Mouse (Mus musculus) left cerebral cortex, postnatal 10 days (tissue): ENCODE results near the gene Top2b. TPM values are rescaled to one million over a fixed set of nuclear protein-coding genes. Genes with fewer than 3 reads are reported as not detected.

ENCODE experiments used
- DNase-seq, 2 experiments: peaks; one replicate each; pipeline ENCODE4 v3.0.0; 2021 to 2022; ENCODE audit warnings: low spot score in 2 of 2, mixed read lengths in 1 of 2; ENCODE audit errors: extremely low spot score in 1 of 2
- intact Hi-C: fragments of 180-260 bp; cut with DNase I; formaldehyde crosslinking; loops from one replicate; pipeline ENCODE4 v1.15.1; 2025
- total RNA-seq, 2 experiments: library from RNA; stranded (reverse); gene quantifications; 2 replicates each; pipeline ENCODE4 v1.2.3; 2021

Gene Top2b
- total RNA-seq, 2 experiments from 2014 or later, result 155 to 157 TPM

DNA sequence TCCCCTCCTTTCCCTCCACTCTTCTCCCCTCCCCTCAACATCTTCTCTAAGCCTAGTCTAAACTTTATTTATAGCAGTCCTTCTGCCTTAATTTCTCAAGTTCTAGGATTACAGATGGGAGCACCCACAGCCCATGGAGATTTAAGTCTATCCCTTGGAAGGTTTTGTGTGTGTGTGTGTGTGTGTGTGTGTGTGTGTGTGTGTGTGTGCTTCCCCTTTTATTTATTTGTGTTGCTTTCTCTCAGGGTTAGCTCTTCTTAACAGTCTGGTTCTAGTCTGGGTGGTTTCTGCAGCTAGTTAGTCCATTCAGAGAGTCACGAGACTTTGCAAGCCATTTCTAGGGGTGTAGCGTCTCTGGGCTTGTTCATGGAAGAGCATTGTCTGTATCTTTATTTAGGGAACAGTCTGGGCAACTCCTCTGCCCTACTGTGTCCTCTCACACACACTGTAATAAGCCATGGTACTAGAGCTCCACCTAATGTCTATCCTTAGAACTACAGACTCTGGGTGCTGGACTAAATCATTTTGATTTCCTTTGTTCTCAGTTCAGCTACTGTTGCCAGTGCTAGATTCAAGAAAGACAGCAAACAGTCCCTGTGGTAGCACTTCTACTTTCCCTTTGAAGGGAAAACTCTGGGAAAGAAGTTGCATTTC, 15.1 kb downstream of the Top2b start:
- peak; percentile 24 to 66 for DNase-seq
- intact Hi-C loops, result no loop called here

DNA sequence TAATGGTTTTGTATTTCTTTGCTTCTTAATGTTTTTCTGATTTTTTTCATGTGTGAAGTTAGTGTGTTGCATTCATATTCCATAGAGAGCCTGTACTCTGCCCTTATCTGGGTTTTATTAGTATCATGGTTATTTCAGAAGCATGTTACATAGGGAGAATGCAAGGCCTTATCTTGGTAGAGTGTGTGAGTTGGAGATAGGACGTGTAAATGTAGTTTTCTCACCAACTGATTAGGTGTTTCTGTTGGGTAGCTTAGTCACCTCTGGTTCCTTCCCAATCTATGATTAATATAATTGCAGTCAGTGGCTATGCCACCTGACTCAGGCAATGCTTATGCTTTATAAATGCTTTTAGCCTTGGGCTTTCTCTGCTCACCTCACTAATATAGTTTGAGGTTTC, 19.8 kb downstream of the Top2b start:
- no peak for DNase-seq
- intact Hi-C loops, result no loop called here

DNA sequence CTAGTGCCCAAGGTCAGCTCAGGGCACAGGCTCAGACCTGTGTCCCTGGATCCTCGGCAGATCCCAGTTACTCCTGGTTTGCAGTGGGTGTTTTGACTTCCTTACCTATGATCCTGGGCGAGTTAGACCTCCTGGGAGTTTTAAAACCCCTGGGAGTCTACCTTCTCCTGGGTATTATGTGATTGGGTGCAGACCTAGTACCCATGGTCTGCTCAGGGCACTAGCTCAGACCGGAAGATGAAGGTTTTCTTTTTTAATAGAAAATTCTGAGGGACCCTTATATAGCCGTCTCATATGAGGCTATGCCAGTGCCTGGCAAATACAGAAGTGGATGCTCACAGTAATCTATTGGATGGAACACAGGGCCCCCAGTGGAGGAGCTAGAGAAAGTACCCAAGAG, 40.2 kb downstream of the Top2b start:
- intact Hi-C loops, result no loop called here
- DNase-seq, result no peak

DNA sequence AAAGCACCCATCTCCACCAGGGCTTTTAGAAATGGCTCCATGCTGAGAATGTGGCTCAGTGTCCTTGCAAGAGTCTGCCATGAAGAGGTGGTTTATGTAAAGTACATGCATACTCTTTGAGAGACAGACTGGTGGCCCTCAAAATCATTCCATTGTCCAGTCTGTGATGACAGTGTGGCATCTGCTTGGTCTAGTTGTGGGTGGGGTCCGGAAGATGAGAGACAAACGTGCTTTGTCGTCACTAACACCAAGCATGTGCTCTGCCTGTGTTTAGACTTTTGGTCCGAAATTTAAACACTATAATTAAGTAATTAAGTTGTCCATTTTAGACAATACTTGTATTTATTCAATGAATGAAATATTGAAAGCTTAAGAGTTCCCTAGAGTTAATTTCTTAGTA, 49.2 kb downstream of the Top2b start:
- no peak for DNase-seq
- intact Hi-C loops, result no loop called here

DNA sequence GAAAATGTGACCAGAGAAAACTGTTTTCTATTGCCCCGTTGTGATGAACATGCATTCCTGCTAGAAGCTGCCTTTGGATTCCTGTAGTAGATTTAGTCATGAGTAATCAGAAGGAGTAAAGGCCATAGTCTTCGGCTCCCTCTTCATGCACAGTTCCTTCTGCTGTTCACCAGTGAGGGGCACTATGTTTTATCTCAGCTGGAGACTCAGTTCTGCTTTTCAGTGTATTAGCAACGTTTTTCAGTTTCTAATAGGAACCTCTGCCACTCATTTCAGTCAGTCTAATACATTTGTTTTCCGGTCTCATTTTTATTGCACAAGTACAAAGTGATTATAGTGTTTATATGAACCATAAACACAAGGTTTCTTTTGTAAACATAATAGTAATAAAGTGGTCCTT, 62.6 kb downstream of the Top2b start:
- intact Hi-C loops, result no loop called here
- no peak for DNase-seq

DNA sequence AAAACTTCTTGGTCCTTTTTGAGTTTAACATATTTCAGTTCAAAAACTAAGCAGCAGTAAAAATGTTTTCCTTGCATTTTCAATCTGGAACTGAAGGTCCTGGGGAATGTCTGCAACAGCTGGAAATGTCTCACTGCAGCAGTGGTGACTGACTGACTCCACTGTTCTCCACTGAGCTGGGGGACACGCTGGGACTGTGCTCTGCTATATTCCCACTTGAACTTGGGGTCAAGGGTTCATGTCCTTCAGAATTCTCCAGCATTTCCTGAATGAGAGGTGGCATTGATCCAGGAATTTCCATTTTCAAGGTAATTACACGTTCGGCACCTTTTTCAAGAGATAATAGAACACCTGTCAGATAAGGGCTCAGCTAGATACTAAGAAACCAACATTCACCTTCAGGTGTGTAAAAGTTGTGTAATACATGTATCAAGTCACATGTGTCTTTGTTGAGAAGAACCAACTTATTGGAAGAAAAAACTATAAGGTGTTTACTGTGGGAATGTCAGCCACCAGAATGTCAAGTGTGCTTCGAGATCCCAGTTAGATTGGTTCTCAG, 67.0 kb downstream of the Top2b start:
- intact Hi-C loops, result loop anchor here (10.0 kb wide), 3 partner anchors 143 to 1753 kb away; no protein-coding TSS in a partner anchor
- DNase-seq, result no peak

DNA sequence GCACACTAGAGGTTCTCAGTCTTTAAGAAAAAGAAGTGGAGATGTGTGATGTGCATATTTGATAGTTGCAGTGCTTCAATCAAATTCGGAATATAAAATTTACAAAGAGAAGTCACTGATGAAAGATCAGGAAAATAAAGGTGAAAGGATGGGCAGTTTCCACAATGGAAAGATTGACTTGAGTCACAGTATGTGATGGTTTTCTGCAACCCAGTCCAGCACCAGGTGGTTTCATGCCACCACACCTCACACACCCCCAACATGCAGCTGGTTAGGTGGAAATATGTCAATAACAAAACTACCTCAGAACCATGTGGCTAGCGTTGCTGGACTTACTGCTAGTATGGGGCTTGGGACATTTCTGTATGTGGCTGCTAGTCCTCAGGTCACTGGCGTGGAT, 67.6 kb downstream of the Top2b start:
- intact Hi-C loops, result loop anchor here (10.0 kb wide), 3 partner anchors 142 to 1752 kb away; no protein-coding TSS in a partner anchor

DNA sequence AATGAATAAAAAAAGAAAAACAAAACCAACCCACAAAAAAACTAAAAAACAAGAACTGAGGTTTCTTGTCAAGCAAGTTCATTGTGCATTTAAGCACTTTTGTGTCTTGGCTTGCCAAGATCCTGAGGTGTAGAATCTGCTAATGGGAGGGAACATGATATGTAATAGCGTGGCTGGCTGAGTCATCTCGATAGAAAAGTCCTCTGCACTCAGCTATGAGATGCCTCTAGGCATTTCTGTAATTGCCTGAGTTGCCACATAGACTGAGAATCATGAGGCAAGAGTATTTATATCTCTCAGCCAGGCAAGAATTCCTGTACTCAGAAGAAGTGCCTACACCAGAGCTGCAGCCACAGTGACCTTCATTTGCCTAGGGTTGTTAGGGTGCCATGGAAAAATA, 68.2 kb downstream of the Top2b start:
- intact Hi-C loops, result loop anchor here (10.0 kb wide), 3 partner anchors 142 to 1752 kb away; no protein-coding TSS in a partner anchor
- no peak for DNase-seq

More for the DNA sequence above, 67.6 kb downstream of the Top2b start:
- no peak for DNase-seq

DNA sequence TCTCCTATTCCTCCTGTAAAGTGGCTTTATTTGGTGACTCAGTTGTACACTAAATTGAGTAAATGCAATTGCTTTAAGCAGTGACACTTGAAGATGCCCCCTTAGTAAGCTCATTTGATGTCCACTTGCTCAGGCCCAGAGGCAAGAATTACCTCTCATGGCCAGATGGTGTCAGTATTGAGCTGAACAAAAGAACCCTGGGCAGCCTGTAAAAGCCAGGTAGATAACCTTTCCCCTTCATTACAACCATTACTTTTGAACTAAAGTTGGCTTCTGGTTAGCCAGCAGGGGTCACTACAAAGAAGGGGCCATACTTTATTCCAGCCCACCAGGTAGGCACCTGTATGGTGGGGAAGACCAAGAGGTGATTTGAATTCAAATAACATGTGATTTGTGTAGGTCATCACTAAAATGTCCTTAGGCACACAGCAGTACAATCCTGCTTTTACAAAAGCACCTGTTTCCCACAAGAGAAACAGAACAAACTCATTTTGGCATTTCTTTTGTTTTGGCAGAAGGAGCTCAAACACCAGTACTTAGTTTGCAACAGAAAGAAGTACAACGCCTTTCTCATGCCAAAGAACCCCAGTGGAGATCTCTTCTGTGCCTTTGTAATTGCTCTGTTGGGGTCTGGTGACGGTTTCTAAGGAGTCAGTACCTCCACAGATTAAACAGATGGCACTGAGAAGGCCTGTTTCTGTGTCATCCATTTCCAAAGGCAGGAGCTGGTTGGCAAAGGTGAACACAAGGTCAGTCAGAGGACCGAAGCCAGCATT, 69.6 kb downstream of the Top2b start:
- intact Hi-C loops, result loop anchor here (10.0 kb wide), 3 partner anchors 140 to 1750 kb away; no protein-coding TSS in a partner anchor
- no peak for DNase-seq

DNA sequence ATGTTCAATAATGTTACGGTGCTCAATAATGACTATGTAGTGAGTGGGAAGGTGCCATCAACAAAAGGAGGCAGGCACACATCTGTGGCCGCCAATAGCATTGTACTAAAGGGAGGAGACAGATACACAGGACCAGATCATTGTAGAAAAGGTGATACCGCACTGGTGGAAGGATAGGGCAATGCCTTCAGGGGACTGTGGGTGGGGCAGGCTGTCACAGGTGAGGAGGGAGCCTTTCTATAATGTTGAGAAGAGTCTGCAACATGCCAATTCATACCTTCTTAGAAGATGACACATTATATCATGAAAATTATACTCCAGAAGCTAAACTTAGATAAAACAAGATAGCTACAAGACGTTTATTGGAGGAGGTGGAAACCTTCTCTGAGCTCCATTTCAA, 72.4 kb downstream of the Top2b start:
- intact Hi-C loops, result loop anchor here (10.0 kb wide), 3 partner anchors 137 to 1747 kb away; no protein-coding TSS in a partner anchor
- DNase-seq, result no peak

DNA sequence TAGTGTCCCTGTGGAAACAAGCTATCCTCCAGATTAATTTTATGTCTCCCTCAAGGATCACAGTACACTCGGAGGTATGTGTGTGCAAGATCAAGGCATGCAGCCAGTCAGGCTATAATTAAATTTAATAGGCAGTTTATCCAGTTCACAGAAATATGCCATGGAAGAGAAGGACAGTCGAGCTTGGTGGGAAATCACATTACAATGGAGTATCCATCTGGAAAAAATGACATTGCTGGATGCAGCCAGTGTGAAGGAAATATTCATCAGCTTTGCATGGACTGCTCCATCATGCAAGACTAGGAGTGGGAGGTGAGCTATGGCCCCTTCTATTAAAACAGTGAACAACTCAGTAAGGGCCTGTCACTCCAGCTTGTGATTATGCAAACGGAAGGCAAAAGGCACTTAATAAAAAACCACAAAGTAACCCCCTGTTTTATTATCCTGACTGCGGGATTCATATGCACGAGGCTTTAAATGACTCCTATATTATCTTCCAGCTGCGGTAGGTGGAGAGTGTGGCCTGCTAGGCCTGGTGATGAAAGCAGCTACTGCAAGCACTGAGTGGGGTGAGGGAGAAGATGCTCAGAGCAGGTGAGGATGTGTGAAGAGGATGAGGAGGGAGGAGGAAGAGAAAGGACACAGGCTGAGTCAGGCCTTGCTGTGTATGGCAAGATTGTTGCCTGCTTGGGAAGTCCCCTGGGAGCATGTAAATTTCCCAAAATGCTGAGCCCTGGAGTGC, 74.6 kb downstream of the Top2b start:
- intact Hi-C loops, result loop anchor here (10.0 kb wide), 3 partner anchors 135 to 1745 kb away; no protein-coding TSS in a partner anchor
- no peak for DNase-seq

DNA sequence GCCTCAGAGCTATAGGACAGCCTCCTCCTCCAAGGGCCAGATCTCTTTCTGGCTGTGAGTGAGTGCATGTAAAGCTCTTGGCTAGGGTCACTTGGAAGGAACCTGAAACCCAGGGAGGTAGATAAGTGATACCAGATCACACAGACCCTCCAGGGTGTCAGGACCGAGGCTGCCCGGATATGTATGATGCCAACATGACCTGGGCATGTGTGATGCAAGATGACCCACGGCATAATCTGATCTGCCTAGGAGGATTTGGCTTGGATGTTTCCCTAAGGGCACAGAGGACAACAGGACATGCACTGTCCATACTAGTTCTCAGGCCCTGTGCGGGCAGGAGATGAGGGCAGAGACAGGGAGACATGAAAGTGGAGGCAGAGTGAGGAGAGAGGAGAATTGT, 79.9 kb downstream of the Top2b start:
- no peak for DNase-seq
- intact Hi-C loops, result no loop called here

DNA sequence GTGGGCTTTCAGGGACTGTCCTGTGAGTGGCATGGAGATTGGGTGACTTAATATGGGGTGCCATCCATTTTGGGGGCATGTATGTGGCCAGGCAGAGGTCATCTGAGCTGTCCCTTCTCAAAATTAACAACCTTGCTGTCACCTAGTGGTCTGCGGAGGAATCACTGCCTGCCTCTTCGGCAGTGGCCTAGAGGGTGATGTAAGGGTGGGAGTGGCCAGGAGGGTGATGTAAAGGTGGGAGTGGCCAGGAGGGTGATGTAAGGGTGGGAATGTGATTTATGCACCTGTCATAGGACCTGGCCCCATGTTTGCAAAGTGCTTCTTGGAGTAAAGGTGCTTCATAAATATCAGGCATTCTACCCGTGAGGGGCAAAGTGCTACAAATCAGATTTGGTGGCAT, 82.6 kb downstream of the Top2b start:
- intact Hi-C loops, result no loop called here
- DNase-seq, result no peak

DNA sequence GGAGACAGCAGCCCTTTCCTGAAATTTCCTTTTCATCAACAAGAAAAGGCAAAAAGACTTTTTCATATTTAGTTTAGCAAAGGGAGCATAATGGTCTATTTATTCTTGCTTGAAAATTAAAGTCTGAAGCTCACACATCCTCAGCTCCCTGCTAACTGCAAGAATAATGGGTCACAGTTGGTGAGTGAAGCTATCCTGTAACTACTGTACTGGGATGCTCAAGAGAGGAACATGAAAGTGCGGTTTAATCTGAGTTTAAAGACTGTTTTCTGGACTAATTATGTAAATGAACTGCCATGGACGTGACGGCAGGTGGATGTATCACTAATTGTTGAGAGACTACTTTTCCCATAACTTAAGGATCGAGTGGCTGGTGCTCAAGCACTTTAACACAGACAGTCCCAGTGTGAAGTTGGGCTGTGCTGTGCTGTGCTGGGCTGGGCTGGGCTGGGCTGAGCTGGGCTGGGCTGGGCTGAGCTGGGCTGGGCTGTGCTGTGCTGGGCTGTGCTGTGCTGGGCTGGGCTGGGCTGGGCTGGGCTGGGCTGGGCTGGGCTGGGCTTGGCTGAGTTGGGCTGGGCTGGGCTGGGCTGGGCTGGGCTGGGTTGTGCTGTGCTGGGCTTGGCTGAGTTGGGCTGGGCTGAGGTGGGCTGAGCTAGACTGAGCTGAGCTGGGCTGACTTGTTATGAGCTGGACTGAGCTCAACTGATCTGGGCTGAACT, 83.4 kb downstream of the Top2b start:
- no peak for DNase-seq
- intact Hi-C loops, result no loop called here

DNA sequence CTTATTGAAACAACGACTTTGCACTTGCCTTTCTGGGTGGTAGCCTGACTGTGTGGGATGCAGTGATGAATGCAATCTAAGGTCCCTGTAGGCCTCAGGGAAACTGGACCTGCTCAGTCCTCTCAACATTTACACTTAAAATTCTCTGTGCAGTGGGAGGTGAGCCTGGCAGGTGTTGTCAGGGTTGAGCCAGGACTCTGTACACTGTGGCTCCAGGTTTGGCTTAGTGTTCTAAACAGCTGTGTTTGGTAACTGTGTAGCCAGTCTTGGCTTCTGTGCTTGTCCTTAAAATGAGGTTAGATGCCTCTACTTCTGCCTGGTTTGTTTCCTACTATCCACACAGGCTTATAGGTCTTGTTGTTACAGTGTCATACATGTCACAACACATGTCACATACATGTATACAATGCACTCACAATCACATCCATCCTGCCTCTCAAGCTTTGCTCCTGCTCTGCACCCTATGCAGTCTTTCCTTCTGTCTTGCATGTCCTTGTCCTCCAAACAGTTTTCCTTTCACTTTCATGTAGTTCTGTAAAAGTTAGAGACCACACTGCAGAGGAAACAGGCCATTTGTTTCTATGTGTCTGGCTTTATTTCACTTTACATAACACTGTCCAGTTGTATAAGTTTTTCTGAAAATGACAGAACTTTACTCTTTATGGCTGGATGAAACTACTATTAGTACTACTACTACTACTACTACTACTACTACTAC, 113.8 kb downstream of the Top2b start:
- no peak for DNase-seq
- intact Hi-C loops, result no loop called here

DNA sequence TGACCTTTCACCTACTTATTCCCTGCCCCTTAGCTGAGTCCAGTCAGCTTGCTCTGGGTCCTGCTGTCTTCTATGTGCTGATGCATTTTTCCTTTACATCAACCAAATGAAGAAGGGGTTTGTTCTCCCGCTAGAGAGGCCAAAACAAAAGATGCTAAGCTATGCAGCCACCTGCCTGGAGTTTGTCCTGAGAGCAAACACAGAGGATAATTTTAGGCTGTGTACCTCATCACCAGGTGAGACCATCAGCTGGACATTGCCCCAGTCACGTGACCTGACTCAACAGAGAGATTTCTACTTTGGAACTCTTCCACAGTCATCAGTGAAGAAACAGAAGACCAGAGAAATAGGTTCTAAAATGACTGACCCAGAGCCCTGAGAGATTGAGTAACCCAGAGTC, 114.5 kb downstream of the Top2b start:
- intact Hi-C loops, result no loop called here
- DNase-seq, result no peak

DNA sequence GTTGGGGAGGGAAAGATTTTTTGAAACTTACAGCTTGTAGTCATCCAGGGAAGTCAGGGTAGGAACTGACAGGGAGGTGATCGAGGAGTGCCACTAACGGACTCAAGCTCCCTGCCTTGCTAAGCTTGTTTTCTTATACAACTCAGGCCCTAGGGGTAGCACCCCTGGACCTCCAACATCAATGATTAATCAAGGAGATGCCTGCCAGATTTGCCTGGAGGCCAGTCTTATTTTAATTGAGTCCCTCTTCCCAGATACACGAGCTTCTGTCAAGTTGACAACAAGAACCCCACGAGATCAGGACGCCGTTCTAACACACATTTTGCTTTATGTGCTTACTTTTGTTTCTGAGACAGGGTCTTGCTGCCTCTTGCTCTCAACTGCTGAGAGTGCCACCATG, 115.6 kb downstream of the Top2b start:
- intact Hi-C loops, result no loop called here
- no peak for DNase-seq
